Mouse (Mus musculus) forebrain, embryonic 11.5 days (tissue): Measurements from ENCODE around the gene Nipbl. TPM values are rescaled to one million over a fixed set of nuclear protein-coding genes. Genes with fewer than 3 reads are reported as not detected.

Experiments
- ATAC-seq: fragments of 200-750 bp; cut with Nextera tagmentation; replicated peaks from 2 replicates; pipeline ENCODE4 v1.8.0; 2017; ENCODE audit warnings: moderate TSS enrichment; ENCODE audit not compliant: low FRiP score
- DNase-seq: peaks from one replicate; pipeline ENCODE4 v3.0.0-alpha.2; 2017; ENCODE audit warnings: low spot score
- H3K27ac ChIP-seq: fragments of 300-500 bp; sonication (generic); 2 replicates; pipeline ENCODE4 v1.5.1; 2014; ENCODE audit warnings: low read depth, low read length
- H3K27me3 ChIP-seq: fragments of 300-500 bp; sonication (generic); 2 replicates; pipeline ENCODE4 v1.6.1; 2014; ENCODE audit warnings: mild to moderate bottlenecking, low read length, mixed read lengths; ENCODE audit not compliant: control insufficient read depth, insufficient read depth
- H3K36me3 ChIP-seq: fragments of 300-500 bp; sonication (generic); 2 replicates; pipeline ENCODE4 v1.6.1; 2014; ENCODE audit warnings: mild to moderate bottlenecking, low read length, moderate library complexity, mixed read lengths; ENCODE audit not compliant: control insufficient read depth, insufficient read depth
- H3K4me1 ChIP-seq: fragments of 300-500 bp; sonication (generic); replicated peaks from 2 replicates; pipeline ENCODE4 v1.6.1; 2014; ENCODE audit warnings: low read length, mixed read lengths; ENCODE audit not compliant: control insufficient read depth, insufficient read depth
- H3K4me2 ChIP-seq: fragments of 300-500 bp; sonication (generic); 2 replicates; pipeline ENCODE4 v1.6.1; 2014; ENCODE audit warnings: low read depth, mild to moderate bottlenecking, low read length, moderate library complexity, mixed read lengths; ENCODE audit not compliant: severe bottlenecking
- H3K4me3 ChIP-seq: fragments of 300-500 bp; sonication (generic); 2 replicates; pipeline ENCODE4 v1.5.1; 2014; ENCODE audit warnings: low read depth, low read length
- H3K9ac ChIP-seq: fragments of 300-500 bp; sonication (generic); 2 replicates; pipeline ENCODE4 v1.6.1; 2014; ENCODE audit warnings: low read length
- H3K9me3 ChIP-seq: fragments of 300-500 bp; sonication (generic); 2 replicates; pipeline ENCODE4 v1.6.1; 2016; ENCODE audit warnings: low read length, mixed read lengths; ENCODE audit not compliant: control insufficient read depth
- WGBS: fragments of 180-500 bp; shearing (Covaris S2); extraction: QIAGEN DNeasy Blood & Tissue Kit; methylation state at CpG from one replicate; pipeline ENCODE4 v1.1.7; 2014; 5-methylcytosine and 5-hydroxymethylcytosine counted together
- polyA plus RNA-seq: library from polyadenylated mRNA; unstranded; fragments of >200 nt; fragmentation: Nextera tagmentation; extraction: Ambion mirVana; gene quantifications from 2 replicates; pipeline ENCODE4 v1.2.1, GENCODE M21; 2014

Nipbl gene
- polyA plus RNA-seq, 1 experiment from 2014 or later, result 30.2 TPM

- no peaks in the 10 kb centered on the region for H3K27me3 ChIP-seq
- H3K9me3 ChIP-seq, result no peaks in the 10 kb centered on the region
- ATAC-seq, result no peak
- H3K4me3 ChIP-seq, result no peak overlapping the region
- H3K4me1 ChIP-seq, result no peaks in the 10 kb centered on the region
- H3K27ac ChIP-seq, result no peak overlapping the region
- DNase-seq, result no peak
- H3K36me3 ChIP-seq, result no peaks in the 10 kb centered on the region
- no peak overlapping the region for H3K9ac ChIP-seq
- 90% methylated on average over 1 of the region's 1 CpGs for WGBS
- H3K4me2 ChIP-seq, result no peak overlapping the region
Observed at GRCm38 (mm10) chr15:8411168-8411837, 33.0 kb downstream of the Nipbl start.

- Histone ChIP-seq H3K4me2 (no peak overlapping the region), H3K4me3 (no peak overlapping the region), H3K4me1 (no peaks in the 10 kb centered on the region), H3K27ac (no peak overlapping the region), H3K9ac (no peak overlapping the region), H3K27me3 (no peaks in the 10 kb centered on the region), H3K9me3 (no peaks in the 10 kb centered on the region), H3K36me3 (no peaks in the 10 kb centered on the region)
- WGBS, result 87% methylated on average over 2 of the region's 2 CpGs
- no peak for DNase-seq
- no peak for ATAC-seq
Observed at GRCm38 (mm10) chr15:8407082-8407481, 37.2 kb downstream of the Nipbl start.

- DNase-seq, result no peak
- WGBS, result 94% methylated on average over 2 of the region's 2 CpGs
Observed at GRCm38 (mm10) chr15:8406219-8406618, 38.0 kb downstream of the Nipbl start.

GRCm38 (mm10) chr15:8402591-8402990, 41.7 kb downstream of the Nipbl start:
- 96% methylated on average over 2 of the region's 2 CpGs for WGBS
- Histone ChIP-seq H3K27ac (no peak overlapping the region), H3K4me2 (no peak overlapping the region), H3K9ac (no peak overlapping the region), H3K9me3 (no peaks in the 10 kb centered on the region), H3K27me3 (no peaks in the 10 kb centered on the region), H3K36me3 (no peaks in the 10 kb centered on the region), H3K4me3 (no peak overlapping the region), H3K4me1 (no peaks in the 10 kb centered on the region)
- DNase-seq (no peak), ATAC-seq (no peak)

More at GRCm38 (mm10) chr15:8406219-8406618, 38.0 kb downstream of the Nipbl start:
- Histone ChIP-seq H3K4me1 (no peaks in the 10 kb centered on the region), H3K4me3 (no peak overlapping the region), H3K36me3 (no peaks in the 10 kb centered on the region), H3K27ac (no peak overlapping the region), H3K9me3 (no peaks in the 10 kb centered on the region), H3K27me3 (no peaks in the 10 kb centered on the region), H3K9ac (no peak overlapping the region), H3K4me2 (no peak overlapping the region)
- ATAC-seq, result no peak

- H3K9me3 ChIP-seq, result no peaks in the 10 kb centered on the region
- H3K9ac ChIP-seq, result no peak overlapping the region
- ATAC-seq (no peak), DNase-seq (no peak)
- WGBS, result 94% methylated on average over 2 of the region's 2 CpGs
- no peaks in the 10 kb centered on the region for H3K36me3 ChIP-seq
- H3K4me3 ChIP-seq, result no peak overlapping the region
- no peaks in the 10 kb centered on the region for H3K27me3 ChIP-seq
- no peaks in the 10 kb centered on the region for H3K4me1 ChIP-seq
- no peak overlapping the region for H3K27ac ChIP-seq
- no peak overlapping the region for H3K4me2 ChIP-seq
Observed at GRCm38 (mm10) chr15:8401536-8401935, 42.7 kb downstream of the Nipbl start.

GRCm38 (mm10) chr15:8391764-8392163, 52.5 kb downstream of the Nipbl start:
- Histone ChIP-seq H3K36me3 (no peaks in the 10 kb centered on the region), H3K9me3 (no peaks in the 10 kb centered on the region), H3K27me3 (no peaks in the 10 kb centered on the region), H3K4me1 (no peaks in the 10 kb centered on the region), H3K4me2 (no peak overlapping the region), H3K4me3 (no peak overlapping the region), H3K9ac (no peak overlapping the region), H3K27ac (no peak overlapping the region)
- ATAC-seq (no peak), DNase-seq (no peak)
- 90% methylated on average over 3 of the region's 3 CpGs for WGBS

- 72% methylated on average over 3 of the region's 3 CpGs for WGBS
- no peaks in the 10 kb centered on the region for H3K27me3 ChIP-seq
- DNase-seq (no peak), ATAC-seq (no peak)
- H3K9me3 ChIP-seq, result no peaks in the 10 kb centered on the region
- H3K27ac ChIP-seq, result no peak overlapping the region
- H3K9ac ChIP-seq, result no peak overlapping the region
- no peak overlapping the region for H3K4me2 ChIP-seq
- no peak overlapping the region for H3K4me3 ChIP-seq
- H3K4me1 ChIP-seq, result no peaks in the 10 kb centered on the region
- no peaks in the 10 kb centered on the region for H3K36me3 ChIP-seq
Observed at GRCm38 (mm10) chr15:8382213-8382612, 62.0 kb downstream of the Nipbl start.

- Histone ChIP-seq H3K27ac (no peak overlapping the region), H3K4me2 (no peak overlapping the region), H3K27me3 (no peaks in the 10 kb centered on the region), H3K9ac (no peak overlapping the region), H3K36me3 (no peaks in the 10 kb centered on the region), H3K4me1 (no peaks in the 10 kb centered on the region), H3K9me3 (no peaks in the 10 kb centered on the region), H3K4me3 (no peak overlapping the region)
- WGBS, result 97% methylated on average over 1 of the region's 1 CpGs
- DNase-seq (no peak), ATAC-seq (no peak)
Observed at GRCm38 (mm10) chr15:8375657-8376056, 68.6 kb downstream of the Nipbl start.

- Histone ChIP-seq H3K36me3 (no peaks in the 10 kb centered on the region), H3K4me1 (no peaks in the 10 kb centered on the region), H3K27ac (no peak overlapping the region), H3K9me3 (no peaks in the 10 kb centered on the region), H3K9ac (no peak overlapping the region), H3K27me3 (no peaks in the 10 kb centered on the region), H3K4me2 (no peak overlapping the region), H3K4me3 (no peak overlapping the region)
- no peak for DNase-seq
- ATAC-seq, result no peak
- WGBS, result 89% methylated on average over 3 of the region's 3 CpGs
Observed at GRCm38 (mm10) chr15:8374724-8375123, 69.5 kb downstream of the Nipbl start.
